Comparison of ENCODE assay signal across 8 mouse cellular contexts in genomic region chr1:180330145-180330706, GRCm38 (mm10). TPM values are rescaled to one million over a fixed set of nuclear protein-coding genes. Genes with fewer than 3 reads are reported as not detected.
DNase-seq lines count a peak whose midpoint lies in the region; ATAC-seq lines count a peak whose summit lies in the region.

Gene Itpkb, plus strand, starts transcription at chr1:180330485.

- H3K4me1 ChIP-seq in hindbrain, embryonic 16.5 days (ENCODE audit: control insufficient read depth, insufficient read depth, low read depth, low read length): peaks cover 41% of the 10 kb centered on the region

- H3K9ac ChIP-seq in hindbrain, embryonic 16.5 days (ENCODE audit: low read depth, low read length): peak within 1 kb of the TSS; percentile 74

- no peaks in the 10 kb centered on the region for H3K36me3 ChIP-seq in hindbrain, embryonic 16.5 days (ENCODE audit: control insufficient read depth, insufficient read depth, low read length)

- H3K4me2 ChIP-seq in hindbrain, embryonic 16.5 days (ENCODE audit: low read length): peak within 1 kb of the TSS; percentile 97

- H3K9me3 ChIP-seq in hindbrain, embryonic 16.5 days (ENCODE audit: control insufficient read depth, low read length): no peaks in the 10 kb centered on the region

- ATAC-seq in hindbrain, embryonic 16.5 days: 0 out of 2 replicates have a peak, but pooled peaks have one; percentile 51
- peak; percentile 50 for ATAC-seq in megakaryocyte-erythroid progenitor cell, adult 5-6 weeks (replicated peaks; ENCODE audit: low FRiP score, low TSS enrichment, poor library complexity, severe bottlenecking)

- H3K27me3 ChIP-seq in hindbrain, embryonic 16.5 days (replicated peaks; ENCODE audit: control insufficient read depth, insufficient read depth, low read length): peaks cover 10% of the 10 kb centered on the region

- DNase-seq in cerebellum, adult 11 months: peak; percentile 32
- no peak for DNase-seq in cerebellum, adult 8-10 months
- peak; percentile 57 for DNase-seq in brain, adult 2 months (ENCODE audit: low read depth, low spot score)
- peak; percentile 65 for DNase-seq in gastrocnemius, postnatal 10 days
- peak in 1 of 2 experiments; percentile 20 for DNase-seq in left cerebral cortex, postnatal 36 days (ENCODE audit: low spot score in 2 of 2)
- peak; percentile 47 to 56 for DNase-seq in spleen, postnatal 14 days (ENCODE audit: low spot score in 2 of 2)

- H3K27ac ChIP-seq in hindbrain, embryonic 16.5 days (ENCODE audit: low read depth, low read length): peak within 1 kb of the TSS; percentile 81

- intact Hi-C loops in left cerebral cortex, postnatal 36 days (cut with DNase I): loop anchor here (5.0 kb wide), 4 partner anchors 37 to 77 kb away; no protein-coding TSS in a partner anchor

- WGBS in hindbrain, embryonic 16.5 days: 2% methylated on average over 19 of the region's 19 CpGs

- peak within 1 kb of the TSS; percentile 60 for H3K4me3 ChIP-seq in hindbrain, embryonic 16.5 days (ENCODE audit: low read length)

RNA-seq across cellular contexts. Expression of gene Itpkb, which starts in this region (rescaled TPM):
- total RNA-seq in gastrocnemius, postnatal 10 days (2021): 10 to 100 TPM; 30.1 to 38.7 TPM
- 3.8 and 4.0 TPM in 2 replicates for polyA plus RNA-seq in hindbrain, embryonic 16.5 days (2015; fragmentation: Nextera tagmentation; extraction: Ambion mirVana)
- 10 to 100 TPM; 13.4 to 19.0 TPM for total RNA-seq in left cerebral cortex, postnatal 36 days (2021)
- total RNA-seq in megakaryocyte-erythroid progenitor cell, adult 5-6 weeks (2014; fragmentation: Nextera tagmentation): 11.5 and 12.9 TPM in 2 replicates
- 6.1 and 6.3 TPM in 2 replicates for total RNA-seq in megakaryocyte-erythroid progenitor cell, adult 5-6 weeks (2017)
